Mouse (Mus musculus) liver, embryonic 13.5 days (tissue): ENCODE measurements at regions not wholly inside any gene's neighbourhood (a gene's known extent, or its start where the extent isn't known, plus 50 kb on each side); places are given as distances from the start of the nearest gene placed in this dataset.

Experiments
- ATAC-seq: fragments of 200-750 bp; cut with Nextera tagmentation; 2 replicates; pipeline ENCODE4 v1.8.0; 2017; ENCODE audit warnings: low read depth, mild to moderate bottlenecking, moderate number of reproducible peaks, moderate library complexity
- DNase-seq: peaks from one replicate; pipeline ENCODE4 v3.0.0; 2022
- H3K27ac ChIP-seq: fragments of 300-500 bp; sonication (generic); 2 replicates; pipeline ENCODE4 v1.5.1; 2015; ENCODE audit warnings: moderate library complexity, mild to moderate bottlenecking, inconsistent platforms
- H3K27me3 ChIP-seq: fragments of 300-500 bp; sonication (generic); 2 replicates; pipeline ENCODE4 v1.6.1; 2015; ENCODE audit warnings: mild to moderate bottlenecking, inconsistent platforms
- H3K36me3 ChIP-seq: fragments of 300-500 bp; sonication (generic); 2 replicates; pipeline ENCODE4 v1.6.1; 2015; ENCODE audit warnings: mild to moderate bottlenecking, inconsistent platforms
- H3K4me1 ChIP-seq: fragments of 300-500 bp; sonication (generic); replicated peaks from 2 replicates; pipeline ENCODE4 v1.6.1; 2015; ENCODE audit warnings: inconsistent platforms
- H3K4me2 ChIP-seq: fragments of 300-500 bp; sonication (generic); 2 replicates; pipeline ENCODE4 v1.6.1; 2015; ENCODE audit warnings: inconsistent platforms, mild to moderate bottlenecking, moderate library complexity
- H3K4me3 ChIP-seq: fragments of 300-500 bp; sonication (generic); replicated peaks from 2 replicates; pipeline ENCODE4 v1.5.1; 2015; ENCODE audit warnings: mild to moderate bottlenecking, inconsistent platforms
- H3K9ac ChIP-seq: fragments of 300-500 bp; sonication (generic); 2 replicates; pipeline ENCODE4 v1.6.1; 2015; ENCODE audit warnings: mild to moderate bottlenecking, inconsistent platforms
- H3K9me3 ChIP-seq: fragments of 300-500 bp; sonication (generic); replicated peaks from 2 replicates; pipeline ENCODE4 v1.6.1; 2016; ENCODE audit warnings: inconsistent platforms
- WGBS: fragments of 180-500 bp; shearing (Covaris S2); methylation state at CpG from one replicate; pipeline ENCODE4 v1.1.7; 2015; ENCODE audit not compliant: insufficient replicate concordance; 5-methylcytosine and 5-hydroxymethylcytosine counted together

DNA sequence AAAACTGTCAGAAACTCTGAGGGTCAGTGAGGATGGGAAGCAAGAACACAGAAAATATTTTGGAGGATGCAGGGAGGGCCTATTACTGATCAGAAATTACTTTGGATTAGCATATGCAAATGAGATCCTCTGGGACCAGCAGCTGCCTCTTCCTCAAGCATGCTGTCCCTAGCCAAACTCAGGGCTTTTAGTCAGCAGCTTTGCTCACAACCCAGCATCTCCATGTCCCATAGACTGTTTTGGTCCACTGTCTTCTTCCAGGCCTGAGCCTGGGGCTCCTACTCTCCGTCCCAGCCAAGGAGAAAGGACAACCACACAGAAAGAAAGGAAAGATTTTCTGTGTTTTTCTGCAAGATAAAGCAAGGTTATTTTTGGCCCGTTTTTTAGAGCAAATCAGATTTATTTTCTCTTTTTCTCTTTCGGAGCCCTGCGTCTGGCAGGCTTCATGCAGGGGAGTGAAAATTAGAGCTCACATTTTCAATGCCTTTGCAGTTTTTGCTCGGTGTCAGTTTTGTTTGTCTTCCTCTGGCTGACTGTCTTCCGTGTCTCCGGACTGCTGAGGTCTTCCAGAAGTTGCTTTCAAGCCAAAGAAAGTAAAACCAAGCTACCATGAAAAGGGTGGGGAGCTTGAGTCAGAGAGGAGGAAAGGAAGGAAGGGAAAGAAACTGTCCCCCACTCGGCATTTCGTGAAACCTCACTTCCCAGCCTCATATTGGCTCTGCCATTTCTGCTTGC is 445.5 kb upstream of the Cdh11 start:
- Histone ChIP-seq H3K4me1 (no peaks in the 10 kb centered on the region), H3K36me3 (no peaks in the 10 kb centered on the region), H3K4me3 (no peak overlapping the region), H3K27me3 (no peaks in the 10 kb centered on the region), H3K9me3 (no peaks in the 10 kb centered on the region), H3K4me2 (no peak overlapping the region), H3K27ac (no peak overlapping the region), H3K9ac (no peak overlapping the region)
- DNase-seq (no peak), ATAC-seq (no peak)
- 57% methylated on average over 9 of the region's 9 CpGs for WGBS

DNA sequence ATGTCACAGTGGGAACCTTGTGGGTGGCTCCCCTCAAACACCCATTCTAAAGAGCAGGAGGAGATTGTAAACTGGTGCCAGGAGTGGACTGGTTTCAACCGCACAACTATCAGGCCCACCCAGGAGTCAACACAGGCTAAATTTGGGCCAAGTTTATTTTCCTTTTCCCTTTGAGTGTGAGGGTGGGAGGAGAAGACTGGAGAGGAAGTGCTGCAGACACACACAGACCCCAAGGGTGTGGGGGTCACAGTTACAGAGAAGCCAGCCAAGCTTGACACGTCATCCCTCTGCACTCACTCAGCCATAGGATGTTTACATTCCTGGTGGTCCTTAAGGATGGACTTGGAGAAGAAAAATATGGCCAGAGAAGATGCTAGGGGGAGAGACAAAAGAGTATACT is 448.9 kb upstream of the Cdh11 start:
- 46% methylated on average over 2 of the region's 2 CpGs for WGBS
- no peaks in the 10 kb centered on the region for H3K4me1 ChIP-seq
- H3K4me2 ChIP-seq: no peak overlapping the region
- H3K4me3 ChIP-seq: no peak overlapping the region
- H3K9me3 ChIP-seq: no peaks in the 10 kb centered on the region
- no peaks in the 10 kb centered on the region for H3K36me3 ChIP-seq
- H3K27ac ChIP-seq: no peak overlapping the region
- ATAC-seq (0 out of 2 replicates have a peak, but pooled peaks have one; percentile 31), DNase-seq (no peak)
- no peaks in the 10 kb centered on the region for H3K27me3 ChIP-seq
- no peak overlapping the region for H3K9ac ChIP-seq

DNA sequence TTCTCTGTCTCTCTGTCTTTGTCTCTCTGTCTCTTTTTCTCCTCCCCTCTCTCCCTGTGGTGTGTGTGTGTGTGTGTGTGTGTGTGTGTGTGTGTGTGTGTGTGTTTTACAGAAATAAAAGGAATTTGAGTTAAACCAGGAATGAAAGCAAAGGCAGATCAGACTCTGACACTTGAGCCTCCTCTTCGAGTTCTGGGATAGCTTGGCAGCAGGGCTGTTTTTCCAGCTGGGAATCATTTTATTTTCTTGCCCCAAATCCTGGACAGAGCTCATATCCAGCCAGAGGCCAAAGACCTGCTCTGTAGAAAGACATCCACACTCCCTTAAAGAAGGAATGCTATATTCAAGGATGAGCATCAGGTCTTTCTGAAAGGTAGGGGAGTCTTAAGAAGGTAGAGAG is 450.2 kb upstream of the Cdh11 start:
- H3K27me3 ChIP-seq: no peaks in the 10 kb centered on the region
- H3K4me2 ChIP-seq: no peak overlapping the region
- WGBS: 25% methylated on average over 1 of the region's 1 CpGs
- no peaks in the 10 kb centered on the region for H3K4me1 ChIP-seq
- ATAC-seq (no peak), DNase-seq (no peak)
- no peak overlapping the region for H3K9ac ChIP-seq
- H3K9me3 ChIP-seq: no peaks in the 10 kb centered on the region
- H3K36me3 ChIP-seq: no peaks in the 10 kb centered on the region
- H3K27ac ChIP-seq: no peak overlapping the region
- no peak overlapping the region for H3K4me3 ChIP-seq

DNA sequence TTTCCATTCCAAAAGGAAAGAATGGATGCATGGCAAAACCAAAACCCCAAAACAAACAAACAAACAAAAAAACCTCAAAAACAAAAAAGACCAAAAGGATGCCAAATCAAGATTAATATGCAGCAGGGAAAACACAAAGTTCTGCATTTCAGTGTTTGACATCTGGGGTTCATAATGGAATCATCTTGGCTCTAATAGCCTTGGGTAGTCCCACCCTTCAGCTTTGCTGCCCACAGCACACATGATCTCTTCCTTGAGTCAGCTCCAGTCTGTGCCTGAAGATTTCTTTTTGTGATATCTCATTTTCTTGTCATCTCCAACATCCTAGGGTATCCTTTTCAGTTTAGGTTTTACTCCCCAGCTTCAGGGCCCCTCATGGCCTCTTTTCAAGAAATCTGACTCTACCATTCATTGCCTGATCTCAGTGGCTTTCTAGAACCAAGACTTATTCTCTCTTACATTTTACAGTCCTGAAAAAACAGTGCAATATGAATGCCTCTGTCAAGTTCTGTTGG is 453.1 kb upstream of the Cdh11 start:
- ATAC-seq (no peak), DNase-seq (no peak)
- no peak overlapping the region for H3K27ac ChIP-seq
- H3K9ac ChIP-seq: no peak overlapping the region
- H3K36me3 ChIP-seq: no peaks in the 10 kb centered on the region
- no peaks in the 10 kb centered on the region for H3K27me3 ChIP-seq
- no peak overlapping the region for H3K4me2 ChIP-seq
- no peaks in the 10 kb centered on the region for H3K9me3 ChIP-seq
- no peaks in the 10 kb centered on the region for H3K4me1 ChIP-seq
- no peak overlapping the region for H3K4me3 ChIP-seq

DNA sequence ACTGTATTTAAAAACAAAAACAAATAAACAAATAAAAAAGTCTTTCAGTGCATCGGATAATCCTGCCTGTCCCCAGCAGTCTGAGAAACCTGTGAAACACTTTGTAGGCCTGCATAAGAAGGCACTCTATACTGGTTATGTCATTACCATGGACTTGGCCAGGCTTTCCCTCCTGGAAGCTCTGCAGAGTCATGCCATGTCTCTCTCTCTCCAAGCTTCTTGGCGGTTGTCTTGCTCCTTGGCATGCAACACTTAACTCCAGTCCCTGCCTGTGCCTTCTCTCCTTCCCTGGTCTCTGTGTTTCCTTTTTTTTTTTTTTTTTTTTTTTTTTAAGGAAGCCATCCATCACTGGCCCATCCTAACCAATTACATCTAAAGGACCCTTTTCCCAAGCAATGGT is 458.7 kb upstream of the Cdh11 start:
- WGBS: 78% methylated on average over 2 of the region's 2 CpGs
- no peak overlapping the region for H3K9ac ChIP-seq
- H3K27ac ChIP-seq: no peak overlapping the region
- DNase-seq: no peak
- H3K4me2 ChIP-seq: no peak overlapping the region
- H3K9me3 ChIP-seq: no peaks in the 10 kb centered on the region
- H3K36me3 ChIP-seq: no peaks in the 10 kb centered on the region
- no peaks in the 10 kb centered on the region for H3K4me1 ChIP-seq
- no peaks in the 10 kb centered on the region for H3K27me3 ChIP-seq
- H3K4me3 ChIP-seq: no peak overlapping the region
- ATAC-seq: no peak

DNA sequence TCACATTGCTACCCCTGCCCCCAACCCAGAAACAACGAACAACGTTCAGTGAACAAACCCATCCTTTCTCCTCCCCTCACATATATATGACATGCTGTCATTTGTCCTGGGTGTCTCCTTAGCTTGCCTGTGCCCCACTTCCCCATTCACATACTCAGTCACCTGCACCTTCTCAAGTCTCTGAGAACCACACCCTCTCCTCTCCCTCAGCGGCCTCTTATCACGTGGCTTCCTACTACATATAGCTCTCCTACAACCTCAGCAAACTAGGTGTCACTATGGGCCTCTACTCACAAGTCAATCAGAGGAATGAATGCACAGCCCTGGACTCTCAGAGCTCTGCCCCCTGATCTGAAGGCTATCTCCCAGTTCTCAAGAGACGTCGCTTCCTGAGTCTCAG is 459.2 kb upstream of the Cdh11 start:
- DNase-seq (no peak), ATAC-seq (no peak)
- Histone ChIP-seq H3K36me3 (no peaks in the 10 kb centered on the region), H3K9me3 (no peaks in the 10 kb centered on the region), H3K4me2 (no peak overlapping the region), H3K27ac (no peak overlapping the region), H3K27me3 (no peaks in the 10 kb centered on the region), H3K4me3 (no peak overlapping the region), H3K9ac (no peak overlapping the region), H3K4me1 (no peaks in the 10 kb centered on the region)
- 61% methylated on average over 6 of the region's 6 CpGs for WGBS

DNA sequence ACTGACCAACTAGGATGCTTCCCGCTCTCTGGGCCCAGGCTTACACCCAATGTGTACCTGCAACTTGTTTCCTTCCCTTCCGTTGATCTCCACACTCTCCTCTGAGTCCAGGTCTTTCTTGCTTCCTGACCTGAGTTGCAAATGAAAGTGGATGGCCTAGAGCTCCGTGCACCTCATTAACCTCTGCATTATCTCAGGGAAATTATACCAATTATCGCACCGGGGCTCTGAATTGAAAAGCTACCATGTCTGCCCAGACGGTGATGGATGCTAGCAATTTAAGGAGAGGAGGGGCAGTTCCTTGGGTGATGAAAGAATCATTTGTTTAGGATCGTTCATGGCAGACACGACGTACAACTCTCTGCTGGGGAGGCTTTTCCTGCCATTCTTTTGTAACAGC is 460.4 kb upstream of the Cdh11 start:
- Histone ChIP-seq H3K9ac (no peak overlapping the region), H3K4me1 (no peaks in the 10 kb centered on the region), H3K27ac (no peak overlapping the region), H3K4me2 (no peak overlapping the region), H3K36me3 (no peaks in the 10 kb centered on the region), H3K27me3 (no peaks in the 10 kb centered on the region), H3K4me3 (no peak overlapping the region), H3K9me3 (no peaks in the 10 kb centered on the region)
- no peak for ATAC-seq
- 61% methylated on average over 9 of the region's 9 CpGs for WGBS
- DNase-seq: no peak

DNA sequence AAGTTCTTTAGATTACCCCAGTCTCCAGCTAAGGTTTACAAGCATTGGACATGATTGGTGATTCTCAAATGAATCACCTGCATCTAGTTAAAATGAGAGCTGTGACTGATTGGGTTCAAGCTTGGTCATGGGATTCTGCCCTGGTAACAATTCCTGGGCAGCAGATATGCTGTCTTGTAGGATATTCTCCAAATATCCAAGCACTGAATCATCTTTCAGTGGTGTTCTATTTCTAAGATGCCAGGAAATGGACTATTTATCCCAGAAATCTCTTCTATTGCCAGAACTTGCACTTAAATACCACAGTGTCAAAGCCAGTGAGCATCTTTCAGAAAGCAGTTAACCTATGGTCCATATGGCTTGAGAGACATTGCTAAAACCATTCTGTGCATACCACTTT is 475.8 kb upstream of the Cdh11 start:
- H3K27ac ChIP-seq: no peak overlapping the region
- no peaks in the 10 kb centered on the region for H3K9me3 ChIP-seq
- DNase-seq: no peak
- no peak overlapping the region for H3K9ac ChIP-seq
- ATAC-seq: no peak
- H3K36me3 ChIP-seq: no peaks in the 10 kb centered on the region
- H3K4me1 ChIP-seq: no peaks in the 10 kb centered on the region
- no peaks in the 10 kb centered on the region for H3K27me3 ChIP-seq
- no peak overlapping the region for H3K4me2 ChIP-seq
- H3K4me3 ChIP-seq: no peak overlapping the region

DNA sequence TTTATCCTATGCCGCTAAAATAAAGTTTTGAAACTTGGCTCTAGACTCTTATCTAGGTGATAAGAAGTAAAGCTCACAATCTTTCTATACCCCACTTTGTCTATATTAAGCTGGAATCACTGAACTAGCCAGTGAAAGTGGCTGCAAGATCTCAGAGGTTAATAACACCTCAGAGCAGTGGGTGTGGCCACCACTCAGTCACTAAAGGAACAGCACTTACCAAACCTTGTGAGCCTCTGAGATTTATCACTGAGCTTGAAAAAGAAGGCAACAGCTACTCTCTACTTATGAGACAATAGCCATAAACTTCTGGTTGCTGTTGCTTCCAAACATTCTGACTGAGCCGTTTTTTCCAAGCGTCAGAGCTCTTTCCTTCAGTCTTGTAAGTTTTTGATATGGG is 484.6 kb upstream of the Cdh11 start:
- Histone ChIP-seq H3K36me3 (no peaks in the 10 kb centered on the region), H3K9me3 (no peaks in the 10 kb centered on the region), H3K27ac (no peak overlapping the region), H3K9ac (no peak overlapping the region), H3K27me3 (no peaks in the 10 kb centered on the region), H3K4me2 (no peak overlapping the region), H3K4me1 (no peaks in the 10 kb centered on the region), H3K4me3 (no peak overlapping the region)
- 68% methylated on average over 3 of the region's 3 CpGs for WGBS
- ATAC-seq (no peak), DNase-seq (no peak)

DNA sequence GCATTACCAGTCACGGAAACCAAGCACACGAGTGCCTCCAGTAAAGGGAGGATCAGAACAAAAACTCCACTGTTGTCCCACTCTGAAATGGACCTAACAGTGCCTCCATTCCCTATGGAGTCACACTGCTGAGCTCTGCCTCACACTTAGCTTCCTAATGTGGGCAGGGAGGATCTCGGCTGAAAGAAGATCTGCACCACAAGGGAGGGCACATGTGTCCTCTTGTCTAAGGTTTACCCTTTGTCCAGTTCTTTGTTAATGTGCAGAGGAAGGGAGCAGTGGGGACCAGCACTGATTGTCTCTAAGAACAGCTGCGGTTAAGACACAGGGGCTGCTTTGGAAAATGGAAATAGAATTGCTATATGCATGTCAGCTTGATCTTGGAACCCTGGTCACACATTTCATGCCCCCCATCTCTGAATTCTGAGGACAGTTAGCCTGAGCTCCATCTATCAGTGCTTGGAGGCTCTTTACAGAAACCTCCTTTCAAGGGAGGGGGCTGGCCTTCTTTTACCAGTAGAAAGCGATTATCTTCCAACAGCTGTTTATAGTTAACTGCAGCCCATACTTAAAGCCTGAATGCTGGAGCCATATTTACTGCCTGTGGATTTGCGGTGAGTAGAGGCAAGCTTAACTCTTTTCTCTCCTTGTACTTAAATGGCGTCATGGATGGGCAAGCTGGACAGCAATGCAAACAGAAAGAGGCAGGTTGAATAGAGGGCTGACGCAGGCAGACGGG is 485.5 kb upstream of the Cdh11 start:
- Histone ChIP-seq H3K27me3 (no peaks in the 10 kb centered on the region), H3K4me1 (no peaks in the 10 kb centered on the region), H3K36me3 (no peaks in the 10 kb centered on the region), H3K27ac (no peak overlapping the region), H3K9me3 (no peaks in the 10 kb centered on the region), H3K4me3 (no peak overlapping the region), H3K9ac (no peak overlapping the region), H3K4me2 (no peak overlapping the region)
- no peak for ATAC-seq
- DNase-seq: no peak
- WGBS: 67% methylated on average over 9 of the region's 9 CpGs

DNA sequence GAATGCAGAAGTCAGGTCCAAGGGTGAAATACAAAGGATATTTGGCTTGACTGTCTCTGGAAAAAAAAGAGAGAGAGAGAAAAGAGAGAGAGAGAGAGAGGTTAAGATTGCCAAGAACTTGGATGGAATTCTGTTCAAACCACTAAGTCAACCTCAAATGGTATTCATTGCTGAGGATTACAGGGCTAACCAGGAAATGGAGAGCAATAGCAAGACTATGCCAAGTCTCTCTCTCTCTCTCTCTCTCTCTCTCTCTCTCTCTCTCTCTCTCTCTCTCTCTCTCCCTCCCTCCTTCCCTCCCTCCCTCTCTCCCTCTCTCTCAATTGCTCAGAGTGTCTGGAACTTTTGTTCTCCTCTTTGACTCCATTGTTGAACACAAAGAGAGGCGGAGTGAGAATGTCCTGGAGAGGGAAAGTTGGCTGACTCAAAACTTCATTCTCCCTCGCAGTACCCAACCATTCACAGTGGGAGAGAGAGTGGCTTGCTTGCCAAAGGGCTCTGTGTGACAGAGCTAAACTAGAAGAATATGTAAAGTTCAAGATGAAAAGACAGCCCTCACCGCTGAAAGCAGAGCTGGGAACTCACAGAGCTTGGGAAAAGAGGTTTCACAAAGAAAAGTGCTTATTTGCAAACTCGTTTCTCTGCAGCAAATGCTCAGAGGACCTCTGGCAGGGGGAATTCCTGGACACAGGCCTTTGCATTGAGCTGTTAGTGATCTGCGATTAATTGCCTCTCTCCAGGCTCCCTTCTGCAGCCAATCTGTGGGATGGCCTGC is 487.1 kb upstream of the Cdh11 start:
- Histone ChIP-seq H3K9ac (no peak overlapping the region), H3K4me3 (no peak overlapping the region), H3K9me3 (no peaks in the 10 kb centered on the region), H3K4me1 (no peaks in the 10 kb centered on the region), H3K27ac (no peak overlapping the region), H3K27me3 (no peaks in the 10 kb centered on the region), H3K4me2 (no peak overlapping the region), H3K36me3 (no peaks in the 10 kb centered on the region)
- WGBS: 21% methylated on average over 5 of the region's 5 CpGs
- DNase-seq: no peak
- ATAC-seq: no peak
